Mouse (Mus musculus) liver, embryonic 14.5 days (tissue): ENCODE data around the gene Gpat3.

Source experiments
- CTCF ChIP-seq: IDR thresholded peaks from 2 replicates; pipeline ENCODE4 v1.5.1; 2016; ENCODE audit warnings: antibody characterized with exemption, low read depth, control low read depth
- EP300 ChIP-seq: IDR thresholded peaks from 2 replicates; pipeline ENCODE4 v1.6.1; 2016; ENCODE audit warnings: antibody characterized with exemption, low read depth

DNA sequence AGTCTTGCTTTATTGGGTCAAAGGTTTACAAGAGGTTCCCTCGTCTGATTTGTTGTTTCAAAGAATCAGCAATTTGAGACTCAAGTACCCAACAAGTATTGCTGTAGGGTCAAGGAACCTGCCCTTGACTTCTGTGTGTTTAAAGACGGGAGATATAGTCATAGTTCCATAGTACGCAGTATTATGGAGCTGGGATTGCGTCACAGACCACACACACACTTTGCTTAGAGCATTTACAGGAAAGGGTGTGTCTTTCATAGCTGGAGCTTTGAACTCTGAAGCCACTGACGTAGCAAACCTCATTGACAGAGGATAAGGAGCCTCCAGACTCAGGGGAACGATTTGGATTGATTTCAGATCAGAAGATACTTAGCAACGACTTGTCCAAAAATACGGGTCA lies 70.9 kb downstream of the Gpat3 start:
- TF ChIP-seq CTCF (no peak), EP300 (no peak)
